Mouse (Mus musculus) R1 (cell line): Measurements from ENCODE around the gene Gm3183.
"Not testable (repeated sequence)": the region's sequence is repeated elsewhere in the genome, so short reads cannot be mapped to it uniquely, and the experiment has no call there.

Experiments
- DNase-seq: peaks from one replicate; pipeline ENCODE4 v3.0.0-alpha.2; 2018; ENCODE audit warnings: low read depth, low spot score

Gm3183 gene

GRCm38 (mm10) chr5:94865136-94865535, at the start of gene Gm3183:
TSS of gene Gm3183 (plus strand) at chr5:94865436.
- DNase-seq, result not testable (repeated sequence)
